Mouse (Mus musculus) midbrain, embryonic 11.5 days (tissue): ENCODE data around the gene Gpc6. TPM values are rescaled to one million over a fixed set of nuclear protein-coding genes. Genes with fewer than 3 reads are reported as not detected.

Source experiments
- ATAC-seq: fragments of 200-750 bp; cut with Nextera tagmentation; 2 replicates; pipeline ENCODE4 v1.8.0; 2017; ENCODE audit warnings: moderate TSS enrichment, moderate library complexity; ENCODE audit not compliant: low FRiP score
- DNase-seq: peaks from one replicate; pipeline ENCODE4 v3.0.0; 2015; ENCODE audit warnings: low spot score; ENCODE audit errors: missing footprints
- H3K27ac ChIP-seq: fragments of 300-500 bp; sonication (generic); 2 replicates; pipeline ENCODE4 v1.5.1; 2014; ENCODE audit warnings: low read depth, low read length
- H3K27me3 ChIP-seq: fragments of 300-500 bp; sonication (generic); 2 replicates; pipeline ENCODE4 v1.6.1; 2014; ENCODE audit warnings: mild to moderate bottlenecking, low read length, moderate library complexity, mixed read lengths; ENCODE audit not compliant: control insufficient read depth, insufficient read depth
- H3K36me3 ChIP-seq: fragments of 300-500 bp; sonication (generic); 2 replicates; pipeline ENCODE4 v1.6.1; 2014; ENCODE audit warnings: mild to moderate bottlenecking, low read length, moderate library complexity, mixed read lengths; ENCODE audit not compliant: control insufficient read depth, insufficient read depth
- H3K4me1 ChIP-seq: fragments of 300-500 bp; sonication (generic); 2 replicates; pipeline ENCODE4 v1.6.1; 2014; ENCODE audit warnings: low read length; ENCODE audit not compliant: control insufficient read depth, insufficient read depth
- H3K4me2 ChIP-seq: fragments of 300-500 bp; sonication (generic); 2 replicates; pipeline ENCODE4 v1.6.1; 2014; ENCODE audit warnings: mild to moderate bottlenecking, moderate library complexity
- H3K4me3 ChIP-seq: fragments of 300-500 bp; sonication (generic); 2 replicates; pipeline ENCODE4 v1.5.1; 2014; ENCODE audit warnings: low read depth, low read length
- H3K9ac ChIP-seq: fragments of 300-500 bp; sonication (generic); 2 replicates; pipeline ENCODE4 v1.6.1; 2014; ENCODE audit warnings: low read length
- H3K9me3 ChIP-seq: fragments of 300-500 bp; sonication (generic); 2 replicates; pipeline ENCODE4 v1.6.1; 2016; ENCODE audit warnings: low read length; ENCODE audit not compliant: control insufficient read depth
- WGBS: fragments of 180-500 bp; shearing (Covaris S2); extraction: QIAGEN DNeasy Blood & Tissue Kit; methylation state at CpG from one replicate; pipeline ENCODE4 v1.1.7; 2014; 5-methylcytosine and 5-hydroxymethylcytosine counted together
- polyA plus RNA-seq: library from polyadenylated mRNA; unstranded; fragments of >200 nt; fragmentation: Nextera tagmentation; extraction: Ambion mirVana; gene quantifications from 2 replicates; pipeline ENCODE4 v1.2.1, GENCODE M21; 2014

The Gpc6 gene
- polyA plus RNA-seq, 1 experiment from 2014 or later = 24.6 TPM

DNA sequence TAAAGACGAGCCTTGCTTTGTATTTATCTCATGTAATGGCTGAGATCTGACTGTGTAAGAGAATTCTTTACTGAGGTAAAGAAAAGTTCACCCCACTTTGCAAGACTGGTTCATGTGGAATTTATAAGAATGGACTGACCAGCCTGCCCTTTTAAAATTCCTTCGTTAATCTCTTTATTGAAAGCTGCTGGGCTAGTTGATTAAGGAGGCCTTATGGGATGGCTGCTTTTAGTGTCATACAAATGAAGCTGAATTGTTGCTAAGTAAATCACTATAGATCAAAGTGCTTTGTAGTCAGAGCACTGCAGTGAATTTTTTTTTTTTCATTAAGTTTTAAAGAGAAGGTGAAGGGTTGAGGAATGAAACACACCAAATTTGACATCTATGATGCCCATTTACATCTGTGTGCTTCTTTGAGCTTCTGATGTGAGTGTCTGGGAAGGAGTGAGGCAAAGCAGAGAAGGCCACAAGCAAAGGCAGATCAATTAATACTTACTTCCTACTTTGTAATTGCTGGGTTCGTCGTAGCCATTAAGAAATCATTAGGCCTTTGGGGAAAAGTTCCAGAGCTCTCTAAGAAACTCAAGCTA, 90.3 kb downstream of the Gpc6 start:
- 11% methylated on average over 4 of the region's 4 CpGs for WGBS
- H3K27ac ChIP-seq = no peak overlapping the region
- no peaks in the 10 kb centered on the region for H3K9me3 ChIP-seq
- ATAC-seq (peak; percentile 63), DNase-seq (no peak)
- H3K4me3 ChIP-seq = no peak overlapping the region
- H3K9ac ChIP-seq = no peak overlapping the region
- peaks cover 17% of the 10 kb centered on the region for H3K4me1 ChIP-seq
- H3K36me3 ChIP-seq = no peaks in the 10 kb centered on the region
- no peak overlapping the region for H3K4me2 ChIP-seq
- no peaks in the 10 kb centered on the region for H3K27me3 ChIP-seq

- DNase-seq (no peak), ATAC-seq (no peak)
- Histone ChIP-seq H3K4me3 (no peak overlapping the region), H3K9me3 (no peaks in the 10 kb centered on the region), H3K9ac (no peak overlapping the region), H3K4me2 (no peak overlapping the region), H3K36me3 (no peaks in the 10 kb centered on the region), H3K27me3 (no peaks in the 10 kb centered on the region), H3K4me1 (peaks cover 6% of the 10 kb centered on the region; the same call in 1 of the 2 replicates), H3K27ac (no peak overlapping the region)
- 84% methylated on average over 5 of the region's 5 CpGs for WGBS
Measured at GRCm38 (mm10) chr14:117022180-117022799, 97.2 kb downstream of the Gpc6 start.

DNA sequence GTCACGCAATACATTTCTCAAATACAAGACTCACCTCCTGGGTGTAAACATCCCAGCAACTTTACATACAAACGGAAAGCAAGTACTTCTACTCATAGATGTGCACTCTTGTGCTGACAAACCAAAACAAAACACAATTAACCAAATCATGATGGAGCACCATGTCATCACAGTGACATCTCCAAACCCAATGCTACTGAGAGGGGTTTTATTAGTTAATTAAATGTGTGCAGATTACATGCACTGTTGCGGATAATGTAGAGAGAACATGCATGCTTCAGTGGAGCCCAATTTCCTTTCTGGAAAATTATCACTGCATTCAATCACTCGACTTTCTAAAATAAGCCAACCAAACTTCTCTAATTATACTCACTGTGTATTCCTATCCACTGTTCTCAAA, 109.0 kb downstream of the Gpc6 start:
- Histone ChIP-seq H3K9me3 (no peaks in the 10 kb centered on the region), H3K27me3 (no peaks in the 10 kb centered on the region), H3K9ac (no peak overlapping the region), H3K4me2 (no peak overlapping the region), H3K4me1 (no peaks in the 10 kb centered on the region), H3K36me3 (no peaks in the 10 kb centered on the region), H3K4me3 (no peak overlapping the region), H3K27ac (no peak overlapping the region)
- ATAC-seq (no peak), DNase-seq (peak; percentile 80)
- WGBS = 83% methylated on average over 4 of the region's 4 CpGs

DNA sequence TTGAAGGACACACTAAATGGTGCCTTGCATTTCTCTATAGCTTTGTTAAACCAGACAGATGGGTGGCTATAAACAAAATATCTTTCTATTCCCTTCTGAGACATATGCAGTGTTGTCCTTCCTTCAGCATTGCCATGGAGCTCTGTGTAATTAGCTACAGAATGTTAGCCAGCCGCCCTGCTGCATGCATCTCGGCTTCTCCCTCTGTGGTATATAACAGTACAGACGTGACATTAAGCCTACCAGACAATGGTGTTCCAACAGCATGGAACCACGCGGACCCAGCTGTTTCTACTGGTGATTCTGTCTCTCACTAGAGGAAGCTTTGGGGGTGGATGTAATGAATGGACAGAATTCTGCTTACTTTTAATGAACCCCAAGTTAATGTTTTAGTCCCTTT, 115.9 kb downstream of the Gpc6 start:
- H3K9me3 ChIP-seq = no peaks in the 10 kb centered on the region
- ATAC-seq (no peak), DNase-seq (peak; percentile 82)
- H3K27ac ChIP-seq = no peak overlapping the region
- H3K27me3 ChIP-seq = no peaks in the 10 kb centered on the region
- no peak overlapping the region for H3K9ac ChIP-seq
- 71% methylated on average over 5 of the region's 5 CpGs for WGBS
- H3K4me1 ChIP-seq = no peaks in the 10 kb centered on the region
- no peaks in the 10 kb centered on the region for H3K36me3 ChIP-seq
- no peak overlapping the region for H3K4me3 ChIP-seq
- H3K4me2 ChIP-seq = no peak overlapping the region

DNA sequence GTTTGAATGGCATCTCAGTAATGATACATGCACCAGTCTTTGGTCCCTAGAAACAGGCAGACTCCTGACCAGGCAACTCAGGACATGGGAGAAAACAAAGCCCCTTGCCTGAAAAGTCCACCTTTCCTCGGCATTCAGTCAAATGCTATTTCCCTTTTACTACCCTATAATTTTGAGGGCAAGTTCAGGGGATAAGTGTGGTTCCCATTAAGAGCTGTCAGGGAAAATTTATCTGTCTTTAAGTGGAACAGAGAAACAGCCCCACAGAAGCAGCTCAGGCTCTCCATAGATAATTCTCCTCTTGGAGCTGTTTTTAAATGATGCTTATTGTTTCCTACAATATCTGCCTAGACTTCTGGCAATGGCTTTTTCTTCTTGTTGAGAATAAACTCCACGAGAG, 123.8 kb downstream of the Gpc6 start:
- no peaks in the 10 kb centered on the region for H3K9me3 ChIP-seq
- H3K4me1 ChIP-seq = peaks cover 5% of the 10 kb centered on the region; the same call in 1 of the 2 replicates
- no peaks in the 10 kb centered on the region for H3K36me3 ChIP-seq
- no peak for DNase-seq
- H3K27me3 ChIP-seq = no peaks in the 10 kb centered on the region
- H3K4me2 ChIP-seq = no peak overlapping the region
- no peak for ATAC-seq
- no peak overlapping the region for H3K9ac ChIP-seq
- no peak overlapping the region for H3K27ac ChIP-seq
- WGBS = 80% methylated on average over 2 of the region's 2 CpGs
- H3K4me3 ChIP-seq = no peak overlapping the region

GRCm38 (mm10) chr14:117050877-117051276, 125.8 kb downstream of the Gpc6 start:
- WGBS = 58% methylated on average over 8 of the region's 8 CpGs
- ATAC-seq = no peak
- no peak overlapping the region for H3K27ac ChIP-seq
- H3K4me3 ChIP-seq = no peak overlapping the region
- H3K4me1 ChIP-seq = peaks cover 5% of the 10 kb centered on the region; the same call in 1 of the 2 replicates
- H3K9me3 ChIP-seq = no peaks in the 10 kb centered on the region
- peak; percentile 84 for DNase-seq
- no peaks in the 10 kb centered on the region for H3K27me3 ChIP-seq
- no peaks in the 10 kb centered on the region for H3K36me3 ChIP-seq
- H3K4me2 ChIP-seq = no peak overlapping the region
- no peak overlapping the region for H3K9ac ChIP-seq

GRCm38 (mm10) chr14:117053361-117053760, 128.2 kb downstream of the Gpc6 start:
- no peaks in the 10 kb centered on the region for H3K9me3 ChIP-seq
- H3K27ac ChIP-seq = no peak overlapping the region
- 74% methylated on average over 6 of the region's 6 CpGs for WGBS
- H3K27me3 ChIP-seq = no peaks in the 10 kb centered on the region
- H3K4me2 ChIP-seq = no peak overlapping the region
- H3K4me1 ChIP-seq = peaks cover 5% of the 10 kb centered on the region; the same call in 1 of the 2 replicates
- no peak overlapping the region for H3K9ac ChIP-seq
- no peaks in the 10 kb centered on the region for H3K36me3 ChIP-seq
- DNase-seq = peak; percentile 56
- ATAC-seq = no peak
- no peak overlapping the region for H3K4me3 ChIP-seq

- H3K4me3 ChIP-seq = no peak overlapping the region
- no peak overlapping the region for H3K4me2 ChIP-seq
- 76% methylated on average over 2 of the region's 2 CpGs for WGBS
- H3K4me1 ChIP-seq = peaks cover 5% of the 10 kb centered on the region; the same call in 1 of the 2 replicates
- no peaks in the 10 kb centered on the region for H3K36me3 ChIP-seq
- H3K9me3 ChIP-seq = no peaks in the 10 kb centered on the region
- DNase-seq (peak; percentile 69), ATAC-seq (no peak)
- H3K27me3 ChIP-seq = no peaks in the 10 kb centered on the region
- H3K27ac ChIP-seq = no peak overlapping the region
- H3K9ac ChIP-seq = no peak overlapping the region
Measured at GRCm38 (mm10) chr14:117055134-117055533, 130.0 kb downstream of the Gpc6 start.

GRCm38 (mm10) chr14:117061078-117061477, 136.0 kb downstream of the Gpc6 start:
- Histone ChIP-seq H3K27me3 (no peaks in the 10 kb centered on the region), H3K4me2 (no peak overlapping the region), H3K4me3 (no peak overlapping the region), H3K9me3 (no peaks in the 10 kb centered on the region), H3K27ac (no peak overlapping the region), H3K36me3 (no peaks in the 10 kb centered on the region), H3K9ac (no peak overlapping the region), H3K4me1 (no peaks in the 10 kb centered on the region; the same call in 1 of the 2 replicates)
- DNase-seq (no peak), ATAC-seq (peak; percentile 26; the same call in 1 of the 2 replicates)
- 34% methylated on average over 2 of the region's 2 CpGs for WGBS
